Mouse (Mus musculus) lung, postnatal 25 days (tissue): ENCODE measurements around the gene Pou6f2.

ENCODE experiments used
- DNase-seq: peaks from one replicate; pipeline ENCODE4 v3.0.0; 2022; ENCODE audit warnings: low spot score

The Pou6f2 gene

GRCm38 (mm10) chr13:18397586-18397985 is at the start of gene Pou6f2:
Pou6f2 (minus strand) TSS chr13:18397686.
- no peak for DNase-seq

- no peak for DNase-seq
Observed at GRCm38 (mm10) chr13:18439858-18440257, 42.4 kb upstream of the Pou6f2 start.

- DNase-seq: no peak
Observed at GRCm38 (mm10) chr13:18387673-18388072, 9.8 kb downstream of the Pou6f2 start.

GRCm38 (mm10) chr13:18363373-18363772 is 34.1 kb downstream of the Pou6f2 start:
- no peak for DNase-seq

- no peak for DNase-seq
Observed at GRCm38 (mm10) chr13:18344580-18345333, 52.7 kb downstream of the Pou6f2 start.

GRCm38 (mm10) chr13:18338910-18339501 is 58.5 kb downstream of the Pou6f2 start:
- no peak for DNase-seq

- no peak for DNase-seq
Observed at GRCm38 (mm10) chr13:18338022-18338421, 59.5 kb downstream of the Pou6f2 start.

GRCm38 (mm10) chr13:18334035-18334434 is 63.5 kb downstream of the Pou6f2 start:
- no peak for DNase-seq

- no peak for DNase-seq
Observed at GRCm38 (mm10) chr13:18332596-18332995, 64.9 kb downstream of the Pou6f2 start.

GRCm38 (mm10) chr13:18323980-18324678 is 73.4 kb downstream of the Pou6f2 start:
- DNase-seq: no peak

- no peak for DNase-seq
Observed at GRCm38 (mm10) chr13:18323407-18323806, 74.1 kb downstream of the Pou6f2 start.

- no peak for DNase-seq
Observed at GRCm38 (mm10) chr13:18312613-18313012, 84.9 kb downstream of the Pou6f2 start.

GRCm38 (mm10) chr13:18309024-18309423 is 88.5 kb downstream of the Pou6f2 start:
- no peak for DNase-seq

GRCm38 (mm10) chr13:18306506-18307145 is 90.9 kb downstream of the Pou6f2 start:
- no peak for DNase-seq

GRCm38 (mm10) chr13:18299966-18300365 is 97.5 kb downstream of the Pou6f2 start:
- DNase-seq: no peak

GRCm38 (mm10) chr13:18293438-18293837 is 104.0 kb downstream of the Pou6f2 start:
- no peak for DNase-seq

GRCm38 (mm10) chr13:18290253-18290914 is 107.1 kb downstream of the Pou6f2 start:
- DNase-seq: no peak

- DNase-seq: no peak
Observed at GRCm38 (mm10) chr13:18287536-18287935, 110.0 kb downstream of the Pou6f2 start.

- no peak for DNase-seq
Observed at GRCm38 (mm10) chr13:18282361-18282982, 115.0 kb downstream of the Pou6f2 start.

- no peak for DNase-seq
Observed at GRCm38 (mm10) chr13:18281084-18281483, 116.4 kb downstream of the Pou6f2 start.

GRCm38 (mm10) chr13:18253131-18253530 is 144.4 kb downstream of the Pou6f2 start:
- no peak for DNase-seq
